Mouse (Mus musculus) C2C12 (cell line): Measurements from ENCODE around the gene Def8.

Source experiments
- CTCF ChIP-seq: IDR thresholded peaks from one replicate; pipeline ENCODE4 v1.5.1; 2011; ENCODE audit not compliant: control insufficient read depth, insufficient read depth, insufficient read length
- MAX ChIP-seq: IDR thresholded peaks from one replicate; pipeline ENCODE4 v1.6.1; 2011; ENCODE audit warnings: mild to moderate bottlenecking, control low read depth
- USF1 ChIP-seq: IDR thresholded peaks from one replicate; pipeline ENCODE4 v1.6.1; 2011; ENCODE audit warnings: low read depth, mild to moderate bottlenecking, control low read depth, moderate library complexity

- TF ChIP-seq CTCF, result no peak
- no peak for TF ChIP-seq USF1
- TF ChIP-seq MAX, result no peak
These were observed 3.5 kb downstream of the Def8 start for GRCm38 (mm10) chr8:123426511-123427509.
